Mouse (Mus musculus): ENCODE measurements at regions not wholly inside any gene's neighbourhood (a gene's known extent, or its start where the extent isn't known, plus 50 kb on each side); places are given as distances from the start of the nearest gene placed in this dataset.

GRCm38 (mm10) chr16:76447033-76447432 lies 73.4 kb upstream of the Nrip1 start:
- TF ChIP-seq CTCF (IDR thresholded peaks at IDR 0.05; ENCODE audit: borderline replicate concordance, extremely low read depth, insufficient read depth, insufficient read length) (no peak), POLR2A (IDR thresholded peaks at IDR 0.05; ENCODE audit: borderline replicate concordance, extremely low read depth, insufficient read depth, insufficient read length, poor library complexity, severe bottlenecking) (no peak)

Data from brain, embryonic 14.5 days (tissue).